Mouse (Mus musculus) liver, embryonic 13.5 days (tissue): ENCODE results near the gene Pik3c2b. TPM values are rescaled to one million over a fixed set of nuclear protein-coding genes. Genes with fewer than 3 reads are reported as not detected.
A peak's percentile ranks its signal among the peaks of the same experiment; 100 is the strongest.
"Not testable (repeated sequence)": the region's sequence is repeated elsewhere in the genome, so short reads cannot be mapped to it uniquely, and the experiment has no call there.

Experiments used
- ATAC-seq: fragments of 200-750 bp; cut with Nextera tagmentation; 2 replicates; pipeline ENCODE4 v1.8.0; 2017; ENCODE audit warnings: low read depth, mild to moderate bottlenecking, moderate number of reproducible peaks, moderate library complexity
- DNase-seq: peaks from one replicate; pipeline ENCODE4 v3.0.0; 2022
- H3K27ac ChIP-seq: fragments of 300-500 bp; sonication (generic); 2 replicates; pipeline ENCODE4 v1.5.1; 2015; ENCODE audit warnings: moderate library complexity, mild to moderate bottlenecking, inconsistent platforms
- H3K27me3 ChIP-seq: fragments of 300-500 bp; sonication (generic); 2 replicates; pipeline ENCODE4 v1.6.1; 2015; ENCODE audit warnings: mild to moderate bottlenecking, inconsistent platforms
- H3K36me3 ChIP-seq: fragments of 300-500 bp; sonication (generic); 2 replicates; pipeline ENCODE4 v1.6.1; 2015; ENCODE audit warnings: mild to moderate bottlenecking, inconsistent platforms
- H3K4me1 ChIP-seq: fragments of 300-500 bp; sonication (generic); replicated peaks from 2 replicates; pipeline ENCODE4 v1.6.1; 2015; ENCODE audit warnings: inconsistent platforms
- H3K4me2 ChIP-seq: fragments of 300-500 bp; sonication (generic); 2 replicates; pipeline ENCODE4 v1.6.1; 2015; ENCODE audit warnings: inconsistent platforms, mild to moderate bottlenecking, moderate library complexity
- H3K4me3 ChIP-seq: fragments of 300-500 bp; sonication (generic); replicated peaks from 2 replicates; pipeline ENCODE4 v1.5.1; 2015; ENCODE audit warnings: mild to moderate bottlenecking, inconsistent platforms
- H3K9ac ChIP-seq: fragments of 300-500 bp; sonication (generic); 2 replicates; pipeline ENCODE4 v1.6.1; 2015; ENCODE audit warnings: mild to moderate bottlenecking, inconsistent platforms
- H3K9me3 ChIP-seq: fragments of 300-500 bp; sonication (generic); replicated peaks from 2 replicates; pipeline ENCODE4 v1.6.1; 2016; ENCODE audit warnings: inconsistent platforms
- WGBS: fragments of 180-500 bp; shearing (Covaris S2); methylation state at CpG from one replicate; pipeline ENCODE4 v1.1.7; 2015; ENCODE audit not compliant: insufficient replicate concordance; 5-methylcytosine and 5-hydroxymethylcytosine counted together
- polyA plus RNA-seq: library from polyadenylated mRNA; unstranded; fragments of >200 nt; fragmentation: Nextera tagmentation; extraction: Ambion mirVana; gene quantifications from 2 replicates; pipeline ENCODE4 v1.2.1, GENCODE M21; 2015

Pik3c2b gene
- polyA plus RNA-seq, 1 experiment from 2014 or later = 0.82 TPM

DNA sequence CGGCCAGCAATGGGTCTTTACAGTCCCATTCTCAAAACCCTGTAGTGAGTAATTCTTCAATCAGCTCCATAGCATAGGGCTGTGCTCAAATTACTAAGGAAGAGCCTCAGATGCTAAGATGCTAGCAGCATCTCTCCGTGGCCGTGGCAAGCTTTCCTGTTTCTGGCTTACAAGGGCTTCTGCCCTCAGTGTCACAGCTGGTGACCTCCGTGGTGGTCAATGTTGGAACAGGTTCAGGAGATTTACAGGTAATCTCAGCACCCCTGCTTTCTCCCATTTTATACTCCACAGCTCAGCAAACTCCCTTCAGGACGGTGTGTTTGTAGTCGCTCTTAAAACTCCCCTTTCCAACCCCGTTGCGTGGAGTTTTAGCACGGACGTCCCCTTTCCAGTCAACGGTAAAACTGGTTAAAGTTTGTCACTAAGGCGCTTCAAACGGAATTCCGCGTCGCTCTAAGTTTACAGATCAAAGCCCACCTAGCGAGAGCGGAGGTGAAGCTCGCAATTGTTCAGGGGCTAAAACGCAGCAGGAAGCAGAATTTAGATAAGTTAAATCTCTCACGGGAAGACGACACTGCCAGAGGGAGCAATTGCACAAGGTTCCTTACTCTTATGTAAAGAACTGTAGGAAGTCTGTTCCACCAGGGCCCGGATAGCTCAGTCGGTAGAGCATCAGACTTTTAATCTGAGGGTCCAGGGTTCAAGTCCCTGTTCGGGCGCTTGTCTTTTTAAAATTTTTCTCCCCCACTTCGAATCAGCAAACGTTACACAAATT is 12.0 kb upstream of the Pik3c2b start:
- Histone ChIP-seq H3K9ac (peak overlapping the region; percentile 68), H3K4me3 (peak overlapping the region; percentile 64), H3K4me2 (peak overlapping the region; percentile 68), H3K27me3 (no peaks in the 10 kb centered on the region), H3K36me3 (no peaks in the 10 kb centered on the region), H3K4me1 (peaks cover 13% of the 10 kb centered on the region), H3K9me3 (no peaks in the 10 kb centered on the region), H3K27ac (peak overlapping the region; percentile 61)
- DNase-seq (peak; percentile 79), ATAC-seq (peak; percentile 82)
- WGBS = 1% methylated on average over 28 of the region's 28 CpGs

DNA sequence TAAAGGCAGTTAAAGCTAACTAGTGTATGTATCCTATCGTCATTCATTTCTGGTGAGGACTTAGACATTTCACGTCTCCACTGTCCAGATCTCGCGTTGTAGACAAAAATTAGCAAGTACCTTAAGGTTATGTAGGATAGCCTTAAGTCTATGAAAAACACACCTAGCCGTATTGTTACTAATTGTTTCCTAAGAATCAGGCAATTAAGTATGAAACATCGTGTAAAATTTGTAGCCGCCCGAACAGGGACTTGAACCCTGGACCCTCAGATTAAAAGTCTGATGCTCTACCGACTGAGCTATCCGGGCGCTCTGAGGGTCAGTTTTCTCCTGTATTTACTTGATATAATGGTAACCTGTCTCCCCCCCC is 11.4 kb upstream of the Pik3c2b start:
- 2% methylated on average over 11 of the region's 11 CpGs for WGBS
- H3K4me3 ChIP-seq = peak overlapping the region; percentile 64
- H3K4me1 ChIP-seq = peaks cover 9% of the 10 kb centered on the region
- peak; percentile 54 for DNase-seq
- H3K4me2 ChIP-seq = peak overlapping the region; percentile 68
- no peaks in the 10 kb centered on the region for H3K9me3 ChIP-seq
- H3K9ac ChIP-seq = peak overlapping the region; percentile 68
- no peaks in the 10 kb centered on the region for H3K27me3 ChIP-seq
- H3K36me3 ChIP-seq = no peaks in the 10 kb centered on the region
- ATAC-seq = peak; percentile 78
- no peak overlapping the region for H3K27ac ChIP-seq

DNA sequence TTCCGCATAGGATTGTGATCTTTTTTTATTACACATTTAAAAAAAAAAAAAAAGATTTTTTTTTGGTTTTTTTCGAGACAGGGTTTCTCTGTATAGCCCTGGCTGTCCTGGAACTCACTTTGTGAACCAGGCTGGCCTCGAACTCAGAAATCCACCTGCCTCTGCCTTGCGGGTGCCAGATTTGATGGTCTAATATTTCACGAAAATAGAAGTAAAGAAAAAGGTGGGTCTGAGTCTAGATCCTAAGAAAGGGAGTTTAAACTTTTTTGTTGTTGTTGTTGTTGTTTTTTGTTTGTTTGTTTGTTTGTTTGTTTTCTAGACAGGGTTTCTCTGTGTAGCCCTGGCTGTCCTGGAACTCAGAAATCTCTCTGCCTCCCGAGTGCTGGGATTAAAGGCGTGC is 10.8 kb upstream of the Pik3c2b start:
- not testable (repeated sequence) for H3K4me3 ChIP-seq, DNase-seq, H3K9me3 ChIP-seq, H3K4me1 ChIP-seq, H3K9ac ChIP-seq, H3K27me3 ChIP-seq, H3K27ac ChIP-seq, ATAC-seq, H3K4me2 ChIP-seq, H3K36me3 ChIP-seq
- WGBS = 64% methylated on average over 7 of the region's 7 CpGs

- no peak overlapping the region for H3K4me3 ChIP-seq
- peaks cover 6% of the 10 kb centered on the region for H3K27me3 ChIP-seq
- ATAC-seq = peak; percentile 8; the same call in 1 of the 2 replicates
- no peaks in the 10 kb centered on the region for H3K9me3 ChIP-seq
- no peak overlapping the region for H3K4me2 ChIP-seq
- H3K9ac ChIP-seq = no peak overlapping the region
- no peaks in the 10 kb centered on the region; the same call in 1 of the 2 replicates for H3K4me1 ChIP-seq
- DNase-seq = peak; percentile 48
- WGBS = 21% methylated on average over 4 of the region's 4 CpGs
- no peaks in the 10 kb centered on the region for H3K36me3 ChIP-seq
- no peak overlapping the region for H3K27ac ChIP-seq
Observed at GRCm38 (mm10) chr1:133039505-133039949, 5.9 kb upstream of the Pik3c2b start.

GRCm38 (mm10) chr1:133045861-133046440 is 484 bp downstream of the Pik3c2b start:
- Histone ChIP-seq H3K9ac (peak overlapping the region; percentile 79), H3K4me1 (peaks cover 28% of the 10 kb centered on the region), H3K4me3 (peak overlapping the region; percentile 69), H3K36me3 (no peaks in the 10 kb centered on the region), H3K27ac (no peak overlapping the region; the same call in 1 of the 2 replicates), H3K27me3 (peaks cover 51% of the 10 kb centered on the region), H3K9me3 (no peaks in the 10 kb centered on the region), H3K4me2 (peak overlapping the region; percentile 96)
- ATAC-seq (peak; percentile 71), DNase-seq (peak; percentile 42)
- under 1% methylated on average over 58 of the region's 71 CpGs for WGBS

GRCm38 (mm10) chr1:133046441-133046931 is 1.0 kb downstream of the Pik3c2b start:
- peak overlapping the region; percentile 96 for H3K4me2 ChIP-seq
- no peaks in the 10 kb centered on the region for H3K36me3 ChIP-seq
- H3K27ac ChIP-seq = no peak overlapping the region; the same call in 1 of the 2 replicates
- DNase-seq (no peak), ATAC-seq (peak; percentile 19; the same call in 1 of the 2 replicates)
- peaks cover 28% of the 10 kb centered on the region for H3K4me1 ChIP-seq
- H3K9ac ChIP-seq = peak overlapping the region; percentile 79
- H3K27me3 ChIP-seq = peaks cover 51% of the 10 kb centered on the region
- H3K4me3 ChIP-seq = peak overlapping the region; percentile 69
- H3K9me3 ChIP-seq = no peaks in the 10 kb centered on the region
- under 1% methylated on average over 34 of the region's 40 CpGs for WGBS

DNA sequence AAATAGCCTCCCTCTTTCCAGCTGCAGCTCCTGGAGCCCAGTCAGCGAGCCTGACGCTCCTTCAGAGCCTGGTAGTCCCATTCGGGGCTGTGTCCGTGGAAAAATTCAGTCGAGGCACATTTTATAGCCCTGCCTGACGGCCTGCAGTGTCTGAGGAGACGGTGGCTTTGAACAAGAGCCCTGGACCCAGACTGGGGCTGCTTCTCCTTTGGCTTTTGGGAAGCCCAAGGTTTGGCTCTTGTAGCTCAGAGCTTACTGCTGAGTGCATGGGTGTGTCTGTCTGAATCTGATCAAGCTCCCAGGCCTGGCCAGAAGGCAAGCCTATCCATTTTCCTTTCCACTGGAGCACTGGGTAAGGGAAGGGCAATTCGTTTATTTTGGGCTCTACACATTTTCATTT is 2.1 kb downstream of the Pik3c2b start:
- peaks cover 28% of the 10 kb centered on the region for H3K4me1 ChIP-seq
- no peak for DNase-seq
- H3K4me3 ChIP-seq = peak overlapping the region; percentile 69; the same call in 1 of the 2 replicates
- no peaks in the 10 kb centered on the region for H3K9me3 ChIP-seq
- no peak overlapping the region for H3K27ac ChIP-seq
- H3K9ac ChIP-seq = peak overlapping the region; percentile 15; the same call in 1 of the 2 replicates
- WGBS = 50% methylated on average over 8 of the region's 8 CpGs
- H3K27me3 ChIP-seq = peaks cover 51% of the 10 kb centered on the region
- no peaks in the 10 kb centered on the region for H3K36me3 ChIP-seq
- ATAC-seq = no peak
- H3K4me2 ChIP-seq = peak overlapping the region; percentile 96

GRCm38 (mm10) chr1:133048690-133049089 is 3.2 kb downstream of the Pik3c2b start:
- no peak overlapping the region for H3K4me2 ChIP-seq
- no peak overlapping the region for H3K9ac ChIP-seq
- 47% methylated on average over 2 of the region's 2 CpGs for WGBS
- peaks cover 48% of the 10 kb centered on the region for H3K27me3 ChIP-seq
- H3K36me3 ChIP-seq = no peaks in the 10 kb centered on the region
- no peak for ATAC-seq
- H3K9me3 ChIP-seq = no peaks in the 10 kb centered on the region
- no peak overlapping the region for H3K4me3 ChIP-seq
- DNase-seq = no peak
- H3K27ac ChIP-seq = no peak overlapping the region
- peaks cover 28% of the 10 kb centered on the region for H3K4me1 ChIP-seq

GRCm38 (mm10) chr1:133050001-133050431 is 4.5 kb downstream of the Pik3c2b start:
- Histone ChIP-seq H3K27ac (no peak overlapping the region), H3K4me3 (no peak overlapping the region), H3K36me3 (no peaks in the 10 kb centered on the region), H3K9me3 (no peaks in the 10 kb centered on the region), H3K9ac (no peak overlapping the region), H3K4me1 (peaks cover 28% of the 10 kb centered on the region), H3K4me2 (no peak overlapping the region), H3K27me3 (peaks cover 40% of the 10 kb centered on the region)
- DNase-seq (no peak), ATAC-seq (no peak)
- 42% methylated on average over 11 of the region's 11 CpGs for WGBS

DNA sequence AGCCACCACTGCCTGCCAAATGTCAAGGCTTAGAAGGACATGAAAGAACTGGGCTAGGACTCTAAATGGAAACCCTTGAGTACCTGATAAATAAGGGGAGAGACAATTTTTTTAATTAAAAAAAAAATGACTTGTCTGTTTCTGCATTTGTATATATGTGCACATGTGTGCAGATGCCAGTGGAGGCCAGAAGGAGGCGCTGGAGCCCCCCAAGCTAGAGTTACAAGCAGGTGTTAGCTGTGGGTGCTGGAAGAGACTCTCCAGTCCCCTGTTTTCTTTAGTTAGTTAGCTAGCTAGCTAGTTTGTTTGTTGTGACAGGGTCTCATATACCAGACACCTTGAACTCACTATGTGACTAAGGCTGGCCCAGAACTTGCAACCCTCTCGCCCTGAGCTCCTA is 6.4 kb downstream of the Pik3c2b start:
- peaks cover 10% of the 10 kb centered on the region for H3K4me1 ChIP-seq
- ATAC-seq = no peak
- H3K27ac ChIP-seq = no peak overlapping the region
- no peak overlapping the region for H3K4me2 ChIP-seq
- WGBS = 74% methylated on average over 2 of the region's 2 CpGs
- no peak overlapping the region for H3K9ac ChIP-seq
- no peak for DNase-seq
- H3K9me3 ChIP-seq = no peaks in the 10 kb centered on the region
- no peaks in the 10 kb centered on the region for H3K36me3 ChIP-seq
- H3K27me3 ChIP-seq = peaks cover 22% of the 10 kb centered on the region
- no peak overlapping the region for H3K4me3 ChIP-seq

- H3K4me3 ChIP-seq = no peak overlapping the region
- no peak for DNase-seq
- no peak for ATAC-seq
- no peak overlapping the region for H3K27ac ChIP-seq
- H3K27me3 ChIP-seq = peaks cover 10% of the 10 kb centered on the region
- no peaks in the 10 kb centered on the region for H3K36me3 ChIP-seq
- 54% methylated on average over 5 of the region's 5 CpGs for WGBS
- no peaks in the 10 kb centered on the region for H3K9me3 ChIP-seq
- no peak overlapping the region for H3K4me2 ChIP-seq
- peaks cover 10% of the 10 kb centered on the region for H3K4me1 ChIP-seq
- H3K9ac ChIP-seq = no peak overlapping the region
Observed at GRCm38 (mm10) chr1:133053034-133053433, 7.6 kb downstream of the Pik3c2b start.
